Mouse (Mus musculus): Measurements from ENCODE around the gene Med25. TPM values are rescaled to one million over a fixed set of nuclear protein-coding genes. Genes with fewer than 3 reads are reported as not detected.
A peak's percentile ranks its signal among the peaks of the same experiment; 100 is the strongest.

Med25 gene
- polyA plus RNA-seq, 2 experiments, result 69.1 to 142 TPM

DNA sequence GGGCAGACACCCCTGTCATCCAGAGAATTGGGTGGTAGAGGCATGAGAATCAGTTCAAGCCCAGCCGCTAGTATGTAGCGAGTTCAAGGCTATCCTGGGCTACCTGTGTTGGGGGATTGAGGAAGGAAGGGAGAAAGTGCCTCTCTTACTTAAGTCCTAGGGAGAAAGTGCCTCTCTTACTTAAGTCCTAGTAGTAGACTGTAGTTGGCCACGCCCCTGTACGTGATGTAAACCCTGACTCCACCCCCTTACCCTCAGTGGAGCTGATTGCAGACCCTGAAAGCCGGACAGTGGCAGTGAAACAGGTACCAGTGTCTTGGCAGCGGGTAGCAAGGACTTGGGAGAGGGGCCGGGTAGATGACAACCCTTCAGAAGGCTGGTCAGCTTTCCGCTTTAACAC is 34.6 kb downstream of the Med25 start:
- peaks cover 21% of the 10 kb centered on the region for H3K4me1 ChIP-seq (ENCODE audit: control insufficient read depth, insufficient read depth, low read length)
- WGBS, result 27% methylated on average over 8 of the region's 8 CpGs
- H3K9me3 ChIP-seq (ENCODE audit: control insufficient read depth, low read length), result no peaks in the 10 kb centered on the region
- peak overlapping the region; percentile 74 for H3K4me3 ChIP-seq (replicated peaks; ENCODE audit: low read length)
- H3K27me3 ChIP-seq (ENCODE audit: control insufficient read depth, insufficient read depth, low read length), result no peaks in the 10 kb centered on the region
- DNase-seq (ENCODE audit: low spot score) (peak; percentile 48), ATAC-seq (ENCODE audit: low FRiP score, low read depth) (no peak)
- H3K27ac ChIP-seq (replicated peaks; ENCODE audit: low read depth, low read length), result no peak overlapping the region
- TF ChIP-seq POLR2A (IDR thresholded peaks at IDR 0.05; ENCODE audit: borderline replicate concordance, extremely low read depth, insufficient read depth, insufficient read length), result no peak
- peaks cover 25% of the 10 kb centered on the region for H3K36me3 ChIP-seq (ENCODE audit: control insufficient read depth, insufficient read depth, low read length)
- peak overlapping the region; percentile 92 for H3K4me2 ChIP-seq (replicated peaks; ENCODE audit: low read depth, low read length, severe bottlenecking)
- peak overlapping the region; percentile 76 for H3K9ac ChIP-seq (ENCODE audit: low read depth, low read length, severe bottlenecking)

DNA sequence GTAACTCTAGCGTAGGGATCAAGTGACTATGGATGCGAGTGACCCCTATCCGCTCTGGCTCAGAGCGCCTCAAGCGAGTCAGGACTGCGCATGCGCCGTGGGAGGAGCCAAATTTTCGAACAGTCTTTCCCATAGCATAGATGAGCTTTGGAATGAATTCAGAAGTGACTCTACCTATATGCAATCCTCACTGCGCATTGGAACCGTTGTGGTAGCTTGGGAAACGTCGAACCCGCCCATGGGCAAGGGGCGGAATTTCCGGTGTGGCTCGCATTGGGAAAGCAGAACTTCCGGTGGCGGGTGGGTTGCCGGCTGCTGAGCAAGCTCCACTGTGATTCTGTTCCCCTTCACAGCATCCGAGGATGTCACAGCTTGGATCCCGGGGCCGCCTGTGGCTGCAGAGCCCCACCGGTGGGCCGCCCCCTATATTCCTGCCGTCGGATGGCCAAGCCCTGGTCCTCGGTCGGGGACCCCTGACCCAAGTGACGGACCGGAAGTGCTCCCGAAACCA is 35.4 kb downstream of the Med25 start, which contains the start of gene Pnkp:
Gene Pnkp (plus strand): TSS at position 98 of the 511 bp plus-strand sequence.
- H3K9ac ChIP-seq (ENCODE audit: low read depth, low read length, severe bottlenecking), result peak within 1 kb of the TSS; percentile 76

DNA sequence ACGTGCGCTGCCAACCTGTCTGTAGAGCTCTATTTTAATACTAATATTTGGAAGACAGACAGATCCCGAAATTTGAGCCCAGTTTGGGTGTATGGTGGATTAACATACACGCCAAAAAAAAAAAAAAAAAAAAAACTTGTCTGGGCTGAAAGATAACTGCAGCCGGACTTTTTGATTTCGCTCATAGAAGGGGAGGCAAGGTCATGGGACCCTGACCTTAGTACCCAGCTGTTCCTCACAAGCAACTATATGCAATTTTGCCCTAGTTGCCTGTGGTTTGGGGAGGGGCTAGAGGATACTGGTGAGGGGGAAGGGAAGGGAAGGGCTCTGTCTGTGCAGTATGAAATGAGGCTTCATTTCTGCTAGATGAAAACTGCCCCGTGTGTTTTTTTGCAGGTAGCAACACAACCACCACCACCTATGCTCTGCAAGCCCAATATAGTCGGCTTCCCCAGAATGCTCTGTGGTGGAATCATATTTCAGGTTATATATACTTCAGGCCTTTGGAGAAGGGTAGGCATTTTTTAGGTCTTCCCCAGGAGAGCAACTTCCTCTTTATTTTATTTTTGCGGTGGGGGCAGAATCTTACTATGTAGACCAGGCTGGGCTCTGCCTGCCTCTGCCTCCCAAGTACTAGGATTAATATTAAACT is 36.1 kb downstream of the Med25 start:
- H3K9ac ChIP-seq (ENCODE audit: low read depth, low read length, severe bottlenecking), result no peak overlapping the region

More for the DNA sequence above, 35.4 kb downstream of the Med25 start, which contains the start of gene Pnkp:
- peaks cover 21% of the 10 kb centered on the region for H3K36me3 ChIP-seq (ENCODE audit: control insufficient read depth, insufficient read depth, low read length)
- under 1% methylated on average over 32 of the region's 32 CpGs for WGBS
- H3K9me3 ChIP-seq (ENCODE audit: control insufficient read depth, low read length), result no peaks in the 10 kb centered on the region
- H3K27me3 ChIP-seq (ENCODE audit: control insufficient read depth, insufficient read depth, low read length), result no peaks in the 10 kb centered on the region
- TF ChIP-seq POLR2A (IDR thresholded peaks at IDR 0.05; ENCODE audit: borderline replicate concordance, extremely low read depth, insufficient read depth, insufficient read length), result 0 out of 2 replicates have a peak, but pooled peaks have one; percentile 24
- H3K4me2 ChIP-seq (replicated peaks; ENCODE audit: low read depth, low read length, severe bottlenecking), result peak within 1 kb of the TSS; percentile 92
- H3K27ac ChIP-seq (replicated peaks; ENCODE audit: low read depth, low read length), result peak within 1 kb of the TSS; percentile 79
- ATAC-seq (ENCODE audit: low FRiP score, low read depth) (peak; percentile 58), DNase-seq (ENCODE audit: low spot score) (peak; percentile 93)
- H3K4me3 ChIP-seq (replicated peaks; ENCODE audit: low read length), result peak within 1 kb of the TSS; percentile 74
- peaks cover 21% of the 10 kb centered on the region for H3K4me1 ChIP-seq (ENCODE audit: control insufficient read depth, insufficient read depth, low read length)

DNA sequence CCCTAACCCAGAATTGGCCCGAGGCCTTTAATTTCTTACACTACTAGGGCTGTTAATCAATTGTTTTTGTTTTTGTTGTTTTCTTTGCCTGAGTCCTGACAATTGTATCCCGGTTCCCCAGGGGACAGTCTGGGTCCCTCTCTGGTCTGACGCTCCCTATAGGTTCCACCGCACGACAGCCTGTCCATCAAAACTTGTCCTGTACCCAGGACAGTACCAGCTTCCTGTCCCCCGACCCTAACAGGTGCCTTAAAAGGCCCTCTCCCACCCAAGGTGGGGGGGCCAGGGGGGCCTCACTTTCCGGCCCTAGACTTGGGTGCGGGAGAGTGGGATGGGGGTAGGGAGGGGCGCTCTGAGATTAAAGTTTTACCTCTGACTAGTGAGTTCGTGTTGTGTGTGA is 37.5 kb downstream of the Med25 start:
- peaks cover 16% of the 10 kb centered on the region for H3K36me3 ChIP-seq (ENCODE audit: control insufficient read depth, insufficient read depth, low read length)
- no peak for DNase-seq (ENCODE audit: low spot score)
- ATAC-seq (ENCODE audit: low FRiP score, low read depth), result no peak
- no peak for TF ChIP-seq POLR2A (IDR thresholded peaks at IDR 0.05; ENCODE audit: borderline replicate concordance, extremely low read depth, insufficient read depth, insufficient read length)
- H3K27me3 ChIP-seq (ENCODE audit: control insufficient read depth, insufficient read depth, low read length), result no peaks in the 10 kb centered on the region
- H3K4me2 ChIP-seq (replicated peaks; ENCODE audit: low read depth, low read length, severe bottlenecking), result peak overlapping the region; percentile 95
- H3K9ac ChIP-seq (ENCODE audit: low read depth, low read length, severe bottlenecking), result peak overlapping the region; percentile 54
- peak overlapping the region; percentile 51 for H3K4me3 ChIP-seq (replicated peaks; ENCODE audit: low read length)
- peak overlapping the region; percentile 84 for H3K27ac ChIP-seq (replicated peaks; ENCODE audit: low read depth, low read length)
- peaks cover 27% of the 10 kb centered on the region for H3K4me1 ChIP-seq (ENCODE audit: control insufficient read depth, insufficient read depth, low read length)
- H3K9me3 ChIP-seq (ENCODE audit: control insufficient read depth, low read length), result no peaks in the 10 kb centered on the region
- WGBS, result 47% methylated on average over 10 of the region's 10 CpGs

More for the DNA sequence above, 36.1 kb downstream of the Med25 start:
- Histone ChIP-seq H3K36me3 (ENCODE audit: control insufficient read depth, insufficient read depth, low read length) (peaks cover 22% of the 10 kb centered on the region), H3K27ac (replicated peaks; ENCODE audit: low read depth, low read length) (peak overlapping the region; percentile 79; the same call in 1 of the 2 replicates), H3K4me3 (replicated peaks; ENCODE audit: low read length) (peak overlapping the region; percentile 74), H3K27me3 (ENCODE audit: control insufficient read depth, insufficient read depth, low read length) (no peaks in the 10 kb centered on the region), H3K9me3 (ENCODE audit: control insufficient read depth, low read length) (no peaks in the 10 kb centered on the region), H3K4me1 (ENCODE audit: control insufficient read depth, insufficient read depth, low read length) (peaks cover 21% of the 10 kb centered on the region), H3K4me2 (replicated peaks; ENCODE audit: low read depth, low read length, severe bottlenecking) (peak overlapping the region; percentile 92)
- ATAC-seq (ENCODE audit: low FRiP score, low read depth), result no peak
- DNase-seq (ENCODE audit: low spot score), result no peak
- 65% methylated on average over 9 of the region's 9 CpGs for WGBS
- no peak for TF ChIP-seq POLR2A (IDR thresholded peaks at IDR 0.05; ENCODE audit: borderline replicate concordance, extremely low read depth, insufficient read depth, insufficient read length)

DNA sequence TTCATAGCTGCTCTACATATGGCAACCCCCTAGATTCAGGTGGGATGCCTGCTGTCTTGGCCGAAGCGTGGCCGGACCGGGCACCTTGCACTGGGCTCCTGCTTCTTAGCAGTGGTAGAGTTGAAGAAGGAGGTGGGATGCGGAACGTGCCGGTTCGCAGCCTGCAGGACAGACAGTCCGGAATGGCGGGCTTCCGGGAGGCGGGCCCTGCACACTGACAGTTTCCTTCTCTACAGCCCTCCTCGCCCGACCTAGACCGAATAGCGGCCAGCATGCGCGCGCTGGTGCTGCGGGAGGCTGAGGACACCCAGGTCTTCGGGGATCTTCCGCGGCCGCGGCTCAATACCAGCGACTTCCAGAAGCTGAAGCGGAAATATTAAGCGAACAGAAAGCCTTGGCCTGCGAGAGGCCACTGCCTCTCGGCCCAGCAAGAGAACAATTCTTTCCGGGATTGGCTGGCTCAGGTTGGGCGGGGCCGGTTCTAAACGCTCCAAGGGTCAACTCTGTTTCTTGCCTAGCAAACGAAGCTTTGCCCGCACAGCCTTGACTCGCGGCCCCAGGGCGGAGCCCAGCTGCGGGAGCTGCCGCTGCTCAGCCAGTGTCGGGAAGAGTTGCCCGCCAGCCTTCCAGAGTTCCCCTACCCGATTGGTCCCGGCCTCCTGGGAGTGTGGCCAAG is 38.0 kb downstream of the Med25 start:
- peak overlapping the region; percentile 95 for H3K4me2 ChIP-seq (replicated peaks; ENCODE audit: low read depth, low read length, severe bottlenecking)
- no peaks in the 10 kb centered on the region for H3K9me3 ChIP-seq (ENCODE audit: control insufficient read depth, low read length)
- no peaks in the 10 kb centered on the region for H3K27me3 ChIP-seq (ENCODE audit: control insufficient read depth, insufficient read depth, low read length)
- H3K9ac ChIP-seq (ENCODE audit: low read depth, low read length, severe bottlenecking), result peak overlapping the region; percentile 54
- ATAC-seq (ENCODE audit: low FRiP score, low read depth) (peak; percentile 17; the same call in 1 of the 2 replicates), DNase-seq (ENCODE audit: low spot score) (peak; percentile 76)
- peak; percentile 53; the same call in 1 of the 2 replicates for TF ChIP-seq POLR2A (IDR thresholded peaks at IDR 0.05; ENCODE audit: borderline replicate concordance, extremely low read depth, insufficient read depth, insufficient read length)
- peak overlapping the region; percentile 51 for H3K4me3 ChIP-seq (replicated peaks; ENCODE audit: low read length)
- peaks cover 27% of the 10 kb centered on the region for H3K4me1 ChIP-seq (ENCODE audit: control insufficient read depth, insufficient read depth, low read length)
- peak overlapping the region; percentile 84 for H3K27ac ChIP-seq (replicated peaks; ENCODE audit: low read depth, low read length)
- H3K36me3 ChIP-seq (ENCODE audit: control insufficient read depth, insufficient read depth, low read length), result peaks cover 16% of the 10 kb centered on the region
- 2% methylated on average over 45 of the region's 45 CpGs for WGBS
